Mouse (Mus musculus) CH12.LX (cell line): ENCODE data around the gene Gm45713. TPM values are rescaled to one million over a fixed set of nuclear protein-coding genes. Genes with fewer than 3 reads are reported as not detected.

Experiments
- DNase-seq: peaks from one replicate; pipeline ENCODE4 v3.0.0-alpha.2; 2013; ENCODE audit errors: extremely low read depth
- H3K27ac ChIP-seq: 2 replicates; pipeline ENCODE4 v1.5.1; 2012; ENCODE audit warnings: low read depth, mild to moderate bottlenecking, control low read depth, moderate library complexity; ENCODE audit not compliant: insufficient read depth
- H3K27me3 ChIP-seq: replicated peaks from 2 replicates; pipeline ENCODE3; 2012; ENCODE audit warnings: inconsistent platforms
- H3K36me3 ChIP-seq, 2 experiments: replicated peaks in 1 of 2; 2 replicates each; pipeline versions ENCODE3 to v1.6.1; 2012; ENCODE audit warnings: inconsistent platforms in 1 of 2, low read length in 1 of 2, mild to moderate bottlenecking in 1 of 2, mixed read lengths in 1 of 2, moderate library complexity in 1 of 2; ENCODE audit not compliant: control insufficient read depth in 1 of 2, insufficient read depth in 1 of 2
- H3K4me1 ChIP-seq, 2 experiments: 2 replicates each; pipeline ENCODE4 v1.6.1; 2012; ENCODE audit warnings: inconsistent platforms in 1 of 2, moderate library complexity in 1 of 2; ENCODE audit not compliant: insufficient read depth in 2 of 2, control insufficient read depth in 1 of 2
- H3K4me2 ChIP-seq: 2 replicates; pipeline ENCODE4 v1.6.1; 2012; ENCODE audit warnings: low read depth, mild to moderate bottlenecking, control low read depth; ENCODE audit not compliant: poor library complexity, insufficient read depth, severe bottlenecking
- H3K4me3 ChIP-seq, 3 experiments: fragments of 150-350 bp in 1 of 3; sonication (generic) in 1 of 3; replicated peaks in 1 of 3; 2 replicates each; pipeline versions ENCODE3 to v1.5.1; 2011 to 2012; ENCODE audit warnings: low read depth in 2 of 3, low read length in 2 of 3, mild to moderate bottlenecking in 2 of 3, moderate library complexity in 2 of 3, control low read depth in 1 of 3, improper control_type of control experiment in 1 of 3, inconsistent platforms in 1 of 3, mixed read lengths in 1 of 3; ENCODE audit not compliant: poor library complexity in 1 of 3
- H3K79me2 ChIP-seq: replicated peaks from 2 replicates; pipeline ENCODE4 v1.6.1; 2012; ENCODE audit warnings: mild to moderate bottlenecking, moderate library complexity; ENCODE audit not compliant: control insufficient read depth, poor library complexity, insufficient read depth, severe bottlenecking; ENCODE audit errors: extremely low read depth
- H3K9ac ChIP-seq: 2 replicates; pipeline ENCODE4 v1.6.1; 2012; ENCODE audit warnings: low read depth, mild to moderate bottlenecking, control low read depth, moderate library complexity; ENCODE audit not compliant: insufficient read depth
- H3K9me3 ChIP-seq: replicated peaks from 2 replicates; pipeline ENCODE3; 2012; ENCODE audit warnings: low read length, inconsistent platforms, mixed read lengths
- BHLHE40 ChIP-seq: IDR thresholded peaks from 2 replicates; pipeline ENCODE4 v1.6.1; 2011; ENCODE audit warnings: mild to moderate bottlenecking, low read depth, low read length, improper control_type of control experiment
- ELF1 ChIP-seq: IDR thresholded peaks from 2 replicates; pipeline ENCODE4 v1.6.1; 2014; ENCODE audit warnings: low read depth, mild to moderate bottlenecking, inconsistent platforms, low read length, improper control_type of control experiment
- GABPA ChIP-seq: IDR thresholded peaks from 2 replicates; pipeline ENCODE4 v1.6.1; 2012; ENCODE audit warnings: low read depth, low read length, improper control_type of control experiment, inconsistent platforms; ENCODE audit not compliant: insufficient replicate concordance
- HCFC1 ChIP-seq: IDR thresholded peaks from 2 replicates; pipeline ENCODE4 v1.6.1; 2012; ENCODE audit warnings: low read depth, mild to moderate bottlenecking, inconsistent platforms, low read length, improper control_type of control experiment
- JUN ChIP-seq: IDR thresholded peaks from 2 replicates; pipeline ENCODE4 v1.6.1; 2011; ENCODE audit warnings: low read depth, mild to moderate bottlenecking, low read length, improper control_type of control experiment, moderate library complexity; ENCODE audit not compliant: insufficient read depth
- JUND ChIP-seq: conservative IDR thresholded peaks from 2 replicates; pipeline ENCODE4 v1.6.1; 2011; ENCODE audit warnings: low read depth, low read length, improper control_type of control experiment
- MAFK ChIP-seq: IDR thresholded peaks from 2 replicates; pipeline ENCODE4 v1.6.1; 2011; ENCODE audit warnings: low read length, improper control_type of control experiment; ENCODE audit not compliant: insufficient replicate concordance
- MYC ChIP-seq: IDR thresholded peaks from 2 replicates; pipeline ENCODE4 v1.6.1; 2011; ENCODE audit warnings: low read depth, mild to moderate bottlenecking, improper control_type of control experiment, low read length
- PAX5 ChIP-seq: IDR thresholded peaks from 2 replicates; pipeline ENCODE4 v1.6.1; 2012; ENCODE audit warnings: low read length, inconsistent platforms, mixed read lengths
- POLR2A ChIP-seq: IDR thresholded peaks from 2 replicates; pipeline ENCODE4 v1.6.1; 2011; ENCODE audit warnings: low read depth, mild to moderate bottlenecking, improper control_type of control experiment, low read length
- SIN3A ChIP-seq: IDR thresholded peaks from 2 replicates; pipeline ENCODE4 v1.6.1; 2012; ENCODE audit warnings: low read length, improper control_type of control experiment, inconsistent platforms
- SMC3 ChIP-seq: IDR thresholded peaks from 2 replicates; pipeline ENCODE4 v1.6.1; 2011; ENCODE audit warnings: low read depth, low read length, improper control_type of control experiment
- TCF12 ChIP-seq: IDR thresholded peaks from 2 replicates; pipeline ENCODE4 v1.6.1; 2014; ENCODE audit warnings: low read depth, mild to moderate bottlenecking, inconsistent platforms, low read length, improper control_type of control experiment
- USF2 ChIP-seq: conservative IDR thresholded peaks from 2 replicates; pipeline ENCODE4 v1.6.1; 2011; ENCODE audit warnings: low read depth, low read length, improper control_type of control experiment
- ZC3H11A ChIP-seq: IDR thresholded peaks from 2 replicates; pipeline ENCODE4 v1.6.1; 2012; ENCODE audit warnings: low read depth, mild to moderate bottlenecking, inconsistent platforms, low read length, improper control_type of control experiment
- ZMIZ1 ChIP-seq: IDR thresholded peaks from 2 replicates; pipeline ENCODE4 v1.6.1; 2012; ENCODE audit warnings: low read depth, mild to moderate bottlenecking, inconsistent platforms, low read length, improper control_type of control experiment
- ZNF384 ChIP-seq: IDR thresholded peaks from 2 replicates; pipeline ENCODE4 v1.6.1; 2012; ENCODE audit warnings: low read depth, low read length, improper control_type of control experiment, inconsistent platforms
- dilution Hi-C: fragments of 300-500 bp; cut with MboI; formaldehyde crosslinking; loops from 2 replicates; pipeline ENCODE4 v1.14.3; 2020; ENCODE audit warnings: low sequenced_read_pairs; ENCODE audit not compliant: extremely low pct_unique_long_range_greater_than_20kb, extremely low pct_ligation_motif_present
- in situ Hi-C: fragments of 300-500 bp; cut with MboI; formaldehyde crosslinking; loops from 3 replicates; pipeline ENCODE4 v1.14.3; 2019; ENCODE audit warnings: low sequenced_read_pairs, low pct_ligation_motif_present, low pct_unique_long_range_greater_than_20kb, mixed read lengths
- polyA plus RNA-seq: library from polyadenylated mRNA; unstranded; fragments of >175 nt; gene quantifications from 2 replicates; pipeline ENCODE4 v1.2.1, GENCODE M21; 2012; ENCODE audit warnings: low read depth; ENCODE audit not compliant: insufficient read length
- total RNA-seq, 2 experiments: library from RNA; depleted of rRNA; stranded (reverse); fragments of 300-350 nt in 1 of 2; fragments of >200 nt in 1 of 2; gene quantifications; 2 replicates each; pipeline ENCODE4 v1.2.3; 2012 to 2014

Gene Gm45713
- total and polyA plus RNA-seq, 3 experiments, result 2.2 TPM; not detected in 2

GRCm38 (mm10) chr7:45121966-45122365 lies 14.1 kb downstream of the Gm45713 start:
- H3K4me2 ChIP-seq, result 0 out of 2 replicates have a peak overlapping the region, but pooled peaks have one; percentile 22

GRCm38 (mm10) chr7:45121404-45121803 lies 14.6 kb downstream of the Gm45713 start:
- H3K79me2 ChIP-seq, result peaks cover 23% of the 10 kb centered on the region
- TF ChIP-seq HCFC1 (no peak), POLR2A (no peak; the same call in 1 of the 2 replicates), MYC (no peak), ZNF384 (no peak), ZC3H11A (no peak), ZMIZ1 (no peak), JUN (no peak), MAFK (no peak), JUND (no peak), USF2 (no peak), SIN3A (no peak), BHLHE40 (no peak)
- peaks cover 50 to 70% of the 10 kb centered on the region in 2 experiments for H3K36me3 ChIP-seq
- H3K27ac ChIP-seq, result no peak overlapping the region
- in situ Hi-C loops, result no loop called here
- no peak overlapping the region for H3K9ac ChIP-seq
- no peak overlapping the region for H3K4me2 ChIP-seq
- DNase-seq, result no peak
- H3K4me1 ChIP-seq, result peaks cover 10 to 55% of the 10 kb centered on the region in 2 experiments
- dilution Hi-C loops, result no loop called here
- no peaks in the 10 kb centered on the region for H3K27me3 ChIP-seq
- H3K9me3 ChIP-seq, result no peaks in the 10 kb centered on the region
- H3K4me3 ChIP-seq, result no peak overlapping the region

More at GRCm38 (mm10) chr7:45121966-45122365, 14.1 kb downstream of the Gm45713 start:
- H3K9ac ChIP-seq, result no peak overlapping the region
- in situ Hi-C loops, result no loop called here
- peaks cover 10 to 55% of the 10 kb centered on the region in 2 experiments for H3K4me1 ChIP-seq
- dilution Hi-C loops, result no loop called here
- H3K9me3 ChIP-seq, result no peaks in the 10 kb centered on the region
- no peak overlapping the region for H3K27ac ChIP-seq
- H3K36me3 ChIP-seq, result peaks cover 55 to 75% of the 10 kb centered on the region in 2 experiments
- peaks cover 28% of the 10 kb centered on the region for H3K79me2 ChIP-seq
- no peaks in the 10 kb centered on the region for H3K27me3 ChIP-seq
- H3K4me3 ChIP-seq, result peak overlapping the region in 1 of 3 experiments; percentile 19
- no peak for DNase-seq
- no peak for TF ChIP-seq JUN
- TF ChIP-seq GABPA, result no peak
- TF ChIP-seq MYC, result no peak
- TF ChIP-seq PAX5, result no peak
- no peak for TF ChIP-seq SMC3
- TF ChIP-seq TCF12, result no peak
- TF ChIP-seq MAFK, result no peak
- TF ChIP-seq ELF1, result no peak
- TF ChIP-seq SIN3A, result no peak
